ENCODE assay signal across 23 mouse cellular contexts in genomic region chr11:109569809-109570208, GRCm38 (mm10). TPM values are rescaled to one million over a fixed set of nuclear protein-coding genes. Genes with fewer than 3 reads are reported as not detected.
DNase-seq lines count a peak whose midpoint lies in the region; ATAC-seq lines count a peak whose summit lies in the region.
"Had no signal": no experiment of that assay in that cellular context is flagged by ENCODE, and none has a peak within 500 bp of the region (broad histone marks: within the 10 kb centered on the region; RNA-seq: fewer than 3 reads in every experiment).

No protein-coding gene starts in this region.

- H3K36me3 ChIP-seq in heart, embryonic 11.5 days (ENCODE audit: control insufficient read depth, insufficient read depth, low read length) = no peaks in the 10 kb centered on the region
- no peaks in the 10 kb centered on the region for H3K36me3 ChIP-seq in midbrain, embryonic 11.5 days (ENCODE audit: control insufficient read depth, insufficient read depth, low read length)
- H3K36me3 ChIP-seq: embryonic facial prominence, embryonic 12.5 days; hindbrain, embryonic 13.5 days; lung, embryonic 15.5 days; neural tube, embryonic 12.5 days; stomach, embryonic 15.5 days had no signal

- no peaks in the 10 kb centered on the region for H3K9me3 ChIP-seq in heart, embryonic 11.5 days (replicated peaks; ENCODE audit: control insufficient read depth, low read length)
- no peaks in the 10 kb centered on the region for H3K9me3 ChIP-seq in midbrain, embryonic 11.5 days (ENCODE audit: control insufficient read depth, low read length)
- H3K9me3 ChIP-seq: embryonic facial prominence, embryonic 12.5 days; forebrain, embryonic 13.5 days; hindbrain, embryonic 13.5 days; liver, embryonic 15.5 days; lung, embryonic 15.5 days; neural tube, embryonic 12.5 days; stomach, embryonic 15.5 days had no signal

- no peak overlapping the region for H3K9ac ChIP-seq in heart, embryonic 11.5 days (ENCODE audit: low read depth, low read length)
- no peak overlapping the region for H3K9ac ChIP-seq in midbrain, embryonic 11.5 days (ENCODE audit: low read length)
- H3K9ac ChIP-seq: embryonic facial prominence, embryonic 12.5 days; forebrain, embryonic 13.5 days; hindbrain, embryonic 13.5 days; liver, embryonic 15.5 days; lung, embryonic 15.5 days; neural tube, embryonic 12.5 days; stomach, embryonic 15.5 days had no signal

- no peak overlapping the region for H3K27ac ChIP-seq in heart, embryonic 11.5 days (ENCODE audit: low read depth, low read length)
- no peak overlapping the region for H3K27ac ChIP-seq in midbrain, embryonic 11.5 days (ENCODE audit: low read depth, low read length)
- H3K27ac ChIP-seq: embryonic facial prominence, embryonic 12.5 days; forebrain, embryonic 13.5 days; hindbrain, embryonic 13.5 days; liver, embryonic 15.5 days; lung, embryonic 15.5 days; neural tube, embryonic 12.5 days; stomach, embryonic 15.5 days had no signal

- no peaks in the 10 kb centered on the region for H3K27me3 ChIP-seq in heart, embryonic 11.5 days (ENCODE audit: control insufficient read depth, insufficient read depth, low read length)
- H3K27me3 ChIP-seq in midbrain, embryonic 11.5 days (ENCODE audit: control insufficient read depth, insufficient read depth, low read length) = no peaks in the 10 kb centered on the region
- H3K27me3 ChIP-seq: embryonic facial prominence, embryonic 12.5 days; forebrain, embryonic 13.5 days; hindbrain, embryonic 13.5 days; liver, embryonic 15.5 days; lung, embryonic 15.5 days; neural tube, embryonic 12.5 days; stomach, embryonic 15.5 days had no signal

- H3K4me2 ChIP-seq in heart, embryonic 11.5 days = no peak overlapping the region
- no peak overlapping the region for H3K4me2 ChIP-seq in midbrain, embryonic 11.5 days
- H3K4me2 ChIP-seq: embryonic facial prominence, embryonic 12.5 days; forebrain, embryonic 13.5 days; hindbrain, embryonic 13.5 days; liver, embryonic 15.5 days; lung, embryonic 15.5 days; neural tube, embryonic 12.5 days; stomach, embryonic 15.5 days had no signal

- H3K4me1 ChIP-seq in heart, embryonic 11.5 days (ENCODE audit: control insufficient read depth, insufficient read depth, low read length) = no peaks in the 10 kb centered on the region
- H3K4me1 ChIP-seq in midbrain, embryonic 11.5 days (ENCODE audit: control insufficient read depth, insufficient read depth, low read length) = no peaks in the 10 kb centered on the region
- H3K4me1 ChIP-seq: embryonic facial prominence, embryonic 12.5 days; forebrain, embryonic 13.5 days; hindbrain, embryonic 13.5 days; neural tube, embryonic 12.5 days had no signal

- 54% methylated on average over 7 of the region's 7 CpGs for WGBS in heart, embryonic 11.5 days (ENCODE audit: insufficient replicate concordance)
- 76% methylated on average over 7 of the region's 7 CpGs for WGBS in midbrain, embryonic 11.5 days

- no peak overlapping the region for H3K4me3 ChIP-seq in heart, embryonic 11.5 days (ENCODE audit: low read depth, low read length)
- H3K4me3 ChIP-seq in midbrain, embryonic 11.5 days (ENCODE audit: low read depth, low read length) = no peak overlapping the region
- H3K4me3 ChIP-seq: embryonic facial prominence, embryonic 12.5 days; forebrain, embryonic 13.5 days; hindbrain, embryonic 13.5 days; liver, embryonic 15.5 days; lung, embryonic 15.5 days; megakaryocyte, embryonic 14.5 days; neural tube, embryonic 12.5 days; stomach, embryonic 15.5 days had no signal

- peak; percentile 46 to 52 for DNase-seq in heart, adult 18-20 months
- peak; percentile 37 to 68 for DNase-seq in gastrocnemius, adult 8-10 months (ENCODE audit: low spot score in 2 of 2)
- peak; percentile 46 for DNase-seq in heart, postnatal 4 days
- DNase-seq in midbrain, embryonic 11.5 days (ENCODE audit: low spot score, missing footprints) = no peak
- DNase-seq in kidney, adult 8-10 months = no peak
- DNase-seq in urinary bladder, postnatal 36 days (ENCODE audit: low spot score in 2 of 2) = no peak
- DNase-seq: adrenal gland, postnatal 10 days; cerebellum, adult 18-20 months; kidney, adult 2 months; kidney, postnatal 10 days; lung, postnatal 36 days; midbrain, embryonic 14.5 days; thymus, postnatal 25 days had no signal

- ATAC-seq in heart, embryonic 11.5 days (replicated peaks; ENCODE audit: insufficient number of reproducible peaks, low FRiP score, low TSS enrichment) = no peak
- peak; percentile 67 for ATAC-seq in CD4-positive, CD25-positive, alpha-beta regulatory T cell, adult 4 months
- ATAC-seq in midbrain, embryonic 11.5 days (ENCODE audit: low FRiP score) = no peak
- ATAC-seq: forebrain, embryonic 13.5 days had no signal

RNA-seq across cellular contexts. Expression of gene Wipi1, which starts 42.0 kb away (rescaled TPM):
- total RNA-seq in heart, adult 18-20 months (2021) = 100 to 1,000 TPM; 100 to 107 TPM
- 23.6 and 27.1 TPM in 2 replicates for polyA plus RNA-seq in heart, embryonic 11.5 days (2014; fragmentation: Nextera tagmentation; extraction: Ambion mirVana)
- polyA plus RNA-seq in CD4-positive, CD25-positive, alpha-beta regulatory T cell, adult 4 months (2017; shearing (Covaris generic)) = not detected
- total RNA-seq in gastrocnemius, adult 8-10 months (2022) = 10 to 100 TPM; 47.2 to 68.4 (median 59.2) TPM
- 10 to 100 TPM; 85.0 to 86.1 TPM for total RNA-seq in heart, postnatal 4 days (2021)
- polyA plus RNA-seq in midbrain, embryonic 11.5 days (2014; fragmentation: Nextera tagmentation; extraction: Ambion mirVana) = 11.1 and 12.4 TPM in 2 replicates

Comparison
In these comparisons a context has a peak if more than half of its experiments do, and no peak if none do; other contexts are left out.
1. DNase-seq: peak in heart, adult 18-20 months (2 of 2), gastrocnemius, adult 8-10 months (2 of 2) and heart, postnatal 4 days (single experiment); none in midbrain, embryonic 11.5 days (single experiment), kidney, adult 8-10 months (0 of 2) and urinary bladder, postnatal 36 days (0 of 2).